Mouse (Mus musculus): ENCODE measurements around the gene Gm13199. TPM values are rescaled to one million over a fixed set of nuclear protein-coding genes. Genes with fewer than 3 reads are reported as not detected.
A peak's percentile ranks its signal among the peaks of the same experiment; 100 is the strongest.

Gm13199 gene
- polyA plus RNA-seq, 1 experiment from 2014 or later: 0.50 TPM

GRCm38 (mm10) chr2:5867681-5868080 is 4.9 kb upstream of the Gm13199 start:
- no peak for ATAC-seq (ENCODE audit: insufficient read depth)
- Histone ChIP-seq H3K27ac (replicated peaks) (no peak overlapping the region), H3K36me3 (replicated peaks) (peaks cover 71% of the 10 kb centered on the region), H3K9me3 (replicated peaks) (no peaks in the 10 kb centered on the region), H3K9ac (no peak overlapping the region), H3K27me3 (no peaks in the 10 kb centered on the region), H3K4me3 (replicated peaks) (no peak overlapping the region), H3K4me2 (no peak overlapping the region), H3K4me1 (replicated peaks) (no peaks in the 10 kb centered on the region)
- 66% methylated on average over 2 of the region's 2 CpGs for WGBS (ENCODE audit: insufficient replicate concordance)

- H3K36me3 ChIP-seq (replicated peaks): peaks cover 28% of the 10 kb centered on the region
- no peak for ATAC-seq (ENCODE audit: insufficient read depth)
- WGBS (ENCODE audit: insufficient replicate concordance): 67% methylated on average over 5 of the region's 5 CpGs
Observed at GRCm38 (mm10) chr2:5851866-5852265, 10.9 kb downstream of the Gm13199 start.

GRCm38 (mm10) chr2:5851116-5851515 is 11.6 kb downstream of the Gm13199 start:
- WGBS (ENCODE audit: insufficient replicate concordance): 73% methylated on average over 9 of the region's 9 CpGs

More at GRCm38 (mm10) chr2:5851866-5852265, 10.9 kb downstream of the Gm13199 start:
- Histone ChIP-seq H3K4me3 (replicated peaks) (no peak overlapping the region), H3K9ac (no peak overlapping the region), H3K27me3 (no peaks in the 10 kb centered on the region), H3K4me2 (no peak overlapping the region), H3K27ac (replicated peaks) (no peak overlapping the region), H3K4me1 (replicated peaks) (peaks cover 17% of the 10 kb centered on the region), H3K9me3 (replicated peaks) (no peaks in the 10 kb centered on the region)

GRCm38 (mm10) chr2:5845826-5846225 is 16.9 kb downstream of the Gm13199 start:
- peak overlapping the region; percentile 73 for H3K4me2 ChIP-seq
- H3K9me3 ChIP-seq (replicated peaks): no peaks in the 10 kb centered on the region
- WGBS (ENCODE audit: insufficient replicate concordance): 21% methylated on average over 4 of the region's 4 CpGs
- H3K4me1 ChIP-seq (replicated peaks): peaks cover 32% of the 10 kb centered on the region
- H3K9ac ChIP-seq: peak overlapping the region; percentile 76
- no peak for ATAC-seq (ENCODE audit: insufficient read depth)
- H3K36me3 ChIP-seq (replicated peaks): peaks cover 25% of the 10 kb centered on the region
- peak overlapping the region; percentile 77 for H3K4me3 ChIP-seq (replicated peaks)
- H3K27ac ChIP-seq (replicated peaks): no peak overlapping the region; the same call in 1 of the 2 replicates
- no peaks in the 10 kb centered on the region for H3K27me3 ChIP-seq

More at GRCm38 (mm10) chr2:5851116-5851515, 11.6 kb downstream of the Gm13199 start:
- no peaks in the 10 kb centered on the region for H3K9me3 ChIP-seq (replicated peaks)
- ATAC-seq (ENCODE audit: insufficient read depth): no peak
- no peak overlapping the region for H3K9ac ChIP-seq
- peaks cover 25% of the 10 kb centered on the region for H3K4me1 ChIP-seq (replicated peaks)
- no peak overlapping the region for H3K4me2 ChIP-seq
- no peaks in the 10 kb centered on the region for H3K27me3 ChIP-seq
- H3K27ac ChIP-seq (replicated peaks): no peak overlapping the region
- no peak overlapping the region for H3K4me3 ChIP-seq (replicated peaks)
- peaks cover 24% of the 10 kb centered on the region for H3K36me3 ChIP-seq (replicated peaks)

- peaks cover 30% of the 10 kb centered on the region for H3K36me3 ChIP-seq (replicated peaks)
- ATAC-seq (ENCODE audit: insufficient read depth): peak; percentile 94
- peak within 1 kb of the TSS; percentile 76 for H3K9ac ChIP-seq
- H3K4me1 ChIP-seq (replicated peaks): peaks cover 32% of the 10 kb centered on the region
- no peaks in the 10 kb centered on the region for H3K9me3 ChIP-seq (replicated peaks)
- peak within 1 kb of the TSS; percentile 84 for H3K27ac ChIP-seq (replicated peaks)
- under 1% methylated on average over 53 of the region's 53 CpGs for WGBS (ENCODE audit: insufficient replicate concordance)
- peak within 1 kb of the TSS; percentile 77 for H3K4me3 ChIP-seq (replicated peaks)
- no peaks in the 10 kb centered on the region for H3K27me3 ChIP-seq
- peak within 1 kb of the TSS; percentile 73 for H3K4me2 ChIP-seq
Observed at GRCm38 (mm10) chr2:5844873-5845631, 17.7 kb downstream of the Gm13199 start, which contains the start of the genes Nudt5 and Cdc123. TSS of gene Nudt5 (plus strand) at chr2:5845019. TSS of gene Cdc123 (minus strand) at chr2:5845164.

- Histone ChIP-seq H3K4me2 (peak overlapping the region; percentile 73), H3K9ac (peak overlapping the region; percentile 76), H3K4me1 (replicated peaks) (peaks cover 27% of the 10 kb centered on the region), H3K4me3 (replicated peaks) (peak overlapping the region; percentile 77), H3K9me3 (replicated peaks) (no peaks in the 10 kb centered on the region), H3K27me3 (no peaks in the 10 kb centered on the region), H3K27ac (replicated peaks) (peak overlapping the region; percentile 84), H3K36me3 (replicated peaks) (peaks cover 37% of the 10 kb centered on the region)
- WGBS (ENCODE audit: insufficient replicate concordance): 2% methylated on average over 23 of the region's 23 CpGs
- peak; percentile 58 for ATAC-seq (ENCODE audit: insufficient read depth)
Observed at GRCm38 (mm10) chr2:5844181-5844872, 18.4 kb downstream of the Gm13199 start.

GRCm38 (mm10) chr2:5840815-5841214 is 21.9 kb downstream of the Gm13199 start:
- Histone ChIP-seq H3K4me2 (no peak overlapping the region), H3K27me3 (no peaks in the 10 kb centered on the region), H3K9me3 (replicated peaks) (no peaks in the 10 kb centered on the region), H3K36me3 (replicated peaks) (peaks cover 59% of the 10 kb centered on the region), H3K4me3 (replicated peaks) (no peak overlapping the region), H3K4me1 (replicated peaks) (peaks cover 8% of the 10 kb centered on the region), H3K27ac (replicated peaks) (no peak overlapping the region), H3K9ac (no peak overlapping the region)
- ATAC-seq (ENCODE audit: insufficient read depth): no peak
- 88% methylated on average over 11 of the region's 11 CpGs for WGBS (ENCODE audit: insufficient replicate concordance)

GRCm38 (mm10) chr2:5825265-5825913 is 37.3 kb downstream of the Gm13199 start:
- Histone ChIP-seq H3K4me1 (replicated peaks) (peaks cover 17% of the 10 kb centered on the region), H3K27ac (replicated peaks) (peak overlapping the region; percentile 62), H3K4me3 (replicated peaks) (no peak overlapping the region), H3K27me3 (no peaks in the 10 kb centered on the region), H3K36me3 (replicated peaks) (peaks cover 52% of the 10 kb centered on the region), H3K9me3 (replicated peaks) (no peaks in the 10 kb centered on the region), H3K9ac (no peak overlapping the region), H3K4me2 (no peak overlapping the region)
- WGBS (ENCODE audit: insufficient replicate concordance): 82% methylated on average over 5 of the region's 5 CpGs
- ATAC-seq (ENCODE audit: insufficient read depth): peak; percentile 63; the same call in 1 of the 2 replicates

- no peaks in the 10 kb centered on the region for H3K27me3 ChIP-seq
- 32% methylated on average over 5 of the region's 5 CpGs for WGBS (ENCODE audit: insufficient replicate concordance)
- no peaks in the 10 kb centered on the region for H3K9me3 ChIP-seq (replicated peaks)
- peak overlapping the region; percentile 55 for H3K27ac ChIP-seq (replicated peaks)
- ATAC-seq (ENCODE audit: insufficient read depth): no peak
- no peak overlapping the region for H3K9ac ChIP-seq
- H3K4me3 ChIP-seq (replicated peaks): no peak overlapping the region
- H3K36me3 ChIP-seq (replicated peaks): peaks cover 54% of the 10 kb centered on the region
- no peak overlapping the region for H3K4me2 ChIP-seq
- peaks cover 17% of the 10 kb centered on the region for H3K4me1 ChIP-seq (replicated peaks)
Observed at GRCm38 (mm10) chr2:5824685-5825084, 38.0 kb downstream of the Gm13199 start.

GRCm38 (mm10) chr2:5824213-5824612 is 38.5 kb downstream of the Gm13199 start:
- Histone ChIP-seq H3K27me3 (no peaks in the 10 kb centered on the region), H3K36me3 (replicated peaks) (peaks cover 56% of the 10 kb centered on the region), H3K4me3 (replicated peaks) (no peak overlapping the region), H3K27ac (replicated peaks) (peak overlapping the region; percentile 55), H3K9ac (no peak overlapping the region), H3K4me2 (no peak overlapping the region), H3K9me3 (replicated peaks) (no peaks in the 10 kb centered on the region), H3K4me1 (replicated peaks) (peaks cover 17% of the 10 kb centered on the region)
- ATAC-seq (ENCODE audit: insufficient read depth): no peak
- WGBS (ENCODE audit: insufficient replicate concordance): 24% methylated on average over 1 of the region's 1 CpGs

GRCm38 (mm10) chr2:5822449-5822848 is 40.3 kb downstream of the Gm13199 start:
- 78% methylated on average over 6 of the region's 6 CpGs for WGBS (ENCODE audit: insufficient replicate concordance)
- H3K27me3 ChIP-seq: no peaks in the 10 kb centered on the region
- H3K4me1 ChIP-seq (replicated peaks): peaks cover 17% of the 10 kb centered on the region
- H3K4me2 ChIP-seq: no peak overlapping the region
- no peak overlapping the region for H3K27ac ChIP-seq (replicated peaks)
- no peak for ATAC-seq (ENCODE audit: insufficient read depth)
- H3K36me3 ChIP-seq (replicated peaks): peaks cover 65% of the 10 kb centered on the region
- no peaks in the 10 kb centered on the region for H3K9me3 ChIP-seq (replicated peaks)
- H3K4me3 ChIP-seq (replicated peaks): no peak overlapping the region
- H3K9ac ChIP-seq: no peak overlapping the region
